Mouse (Mus musculus) ES-E14 (cell line): ENCODE measurements around the gene Snf8. TPM values are rescaled to one million over a fixed set of nuclear protein-coding genes. Genes with fewer than 3 reads are reported as not detected.

Experiments used
- DNase-seq: peaks from one replicate; pipeline ENCODE4 v3.0.0-alpha.2; 2013; ENCODE audit warnings: low read depth, low spot score
- H3K27ac ChIP-seq: 2 replicates; pipeline ENCODE4 v1.5.1; 2012; ENCODE audit warnings: low read depth, mild to moderate bottlenecking, low read length, moderate library complexity, mixed read lengths; ENCODE audit not compliant: poor library complexity, insufficient read depth, severe bottlenecking
- H3K36me3 ChIP-seq: 2 replicates; pipeline ENCODE4 v1.6.1; 2012; ENCODE audit warnings: mild to moderate bottlenecking, low read length, moderate library complexity, mixed read lengths; ENCODE audit not compliant: control insufficient read depth, poor library complexity, insufficient read depth, severe bottlenecking
- H3K4me1 ChIP-seq, 2 experiments: fragments of 150-350 bp in 1 of 2; sonication (generic) in 1 of 2; 2 replicates each; pipeline ENCODE4 v1.6.1; 2012; ENCODE audit warnings: low read length in 2 of 2, mild to moderate bottlenecking in 1 of 2, mixed read lengths in 1 of 2; ENCODE audit not compliant: control insufficient read depth in 2 of 2, insufficient read depth in 2 of 2, poor library complexity in 1 of 2
- H3K4me3 ChIP-seq, 2 experiments: fragments of 150-350 bp in 1 of 2; sonication (generic) in 1 of 2; 2 replicates each; pipeline ENCODE4 v1.5.1; 2012; ENCODE audit warnings: low read length in 2 of 2, low read depth in 1 of 2, mild to moderate bottlenecking in 1 of 2, mixed read lengths in 1 of 2; ENCODE audit not compliant: insufficient read depth in 1 of 2, poor library complexity in 1 of 2, severe bottlenecking in 1 of 2
- H3K9ac ChIP-seq: 2 replicates; pipeline ENCODE4 v1.6.1; 2012; ENCODE audit warnings: low read depth, mild to moderate bottlenecking, low read length, mixed read lengths; ENCODE audit not compliant: poor library complexity, insufficient read depth, severe bottlenecking
- H3K9me3 ChIP-seq: fragments of 150-350 bp; sonication (generic); 2 replicates; pipeline ENCODE4 v1.6.1; 2012; ENCODE audit warnings: low read depth, mild to moderate bottlenecking, low read length; ENCODE audit not compliant: control insufficient read depth, insufficient read depth
- CHD2 ChIP-seq: IDR thresholded peaks from 2 replicates; pipeline ENCODE4 v1.6.1; 2014; ENCODE audit warnings: mild to moderate bottlenecking, low read depth, low read length, inconsistent platforms
- HCFC1 ChIP-seq: IDR thresholded peaks from 2 replicates; pipeline ENCODE4 v1.6.1; 2012; ENCODE audit warnings: low read length, inconsistent platforms, borderline replicate concordance; ENCODE audit not compliant: insufficient read depth
- MAFK ChIP-seq: IDR thresholded peaks from 2 replicates; pipeline ENCODE4 v1.6.1; 2014; ENCODE audit warnings: mild to moderate bottlenecking, low read depth, low read length, inconsistent platforms; ENCODE audit not compliant: insufficient read depth
- ZC3H11A ChIP-seq: IDR thresholded peaks from 2 replicates; pipeline ENCODE4 v1.6.1; 2012; ENCODE audit warnings: low read depth, mild to moderate bottlenecking, inconsistent platforms, low read length, borderline replicate concordance
- ZNF384 ChIP-seq: IDR thresholded peaks from 2 replicates; pipeline ENCODE4 v1.6.1; 2012; ENCODE audit warnings: low read depth, low read length, inconsistent platforms
- in situ Hi-C, 2 experiments: fragments of 600-800 bp; cut with MboI; formaldehyde crosslinking; loops; one replicate each; pipeline ENCODE4 v1.15.1; 2025; ENCODE audit warnings: low sequenced_read_pairs in 2 of 2, inconsistent platforms in 1 of 2; ENCODE audit not compliant: unreplicated experiment in 2 of 2
- total RNA-seq: library from RNA; depleted of rRNA; stranded (reverse); fragments of 300-350 nt; gene quantifications from 2 replicates; pipeline ENCODE4 v1.2.3, GENCODE M21; 2012

The Snf8 gene
- total RNA-seq, 1 experiment, result 79.4 TPM

DNA sequence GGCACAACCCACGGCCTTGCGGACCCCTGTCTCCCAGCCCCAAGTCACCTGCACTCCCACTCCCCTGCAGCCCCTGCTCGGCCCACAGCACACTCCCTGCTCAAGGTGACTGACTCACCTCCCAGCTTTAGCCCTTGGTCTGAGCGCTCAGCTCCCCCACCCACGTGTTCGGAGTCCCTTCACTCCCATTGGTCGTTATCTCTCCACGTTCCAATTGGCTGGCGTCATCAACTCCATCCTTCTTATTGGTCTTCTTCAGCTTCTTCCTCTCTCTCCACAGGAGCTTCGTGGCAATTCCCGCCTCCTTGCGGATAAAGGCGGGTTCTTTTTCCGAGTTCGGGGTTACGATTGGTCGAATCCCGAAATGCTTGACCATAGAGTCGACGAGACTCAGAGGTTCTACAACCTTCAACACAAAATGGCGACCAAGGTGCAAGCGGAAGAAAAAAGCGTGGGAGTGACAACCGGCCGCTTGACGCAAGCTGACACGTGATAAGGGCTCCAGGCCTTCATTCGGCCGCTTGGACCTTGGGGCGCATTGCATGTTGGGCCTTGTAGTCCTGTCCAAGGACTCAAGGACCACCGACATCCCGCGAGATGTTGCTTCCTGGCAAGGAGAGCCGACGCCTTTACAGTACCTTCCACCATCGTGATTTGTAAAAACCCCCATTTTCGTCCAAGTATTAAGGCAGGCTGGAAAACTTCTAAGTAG, 41.0 kb downstream of the Snf8 start, which contains the start of gene Atp5g1:
Gene Atp5g1 (minus strand): TSS at position 162 of the 712 bp plus-strand sequence.
- peak within 1 kb of the TSS; percentile 72 for H3K27ac ChIP-seq
- TF ChIP-seq CHD2 (peak; percentile 92), ZC3H11A (no peak), HCFC1 (peak; percentile 92)
- 0 out of 4 replicates have a peak, but pooled peaks cover 0 to 2% of the 10 kb centered on the region in 2 experiments for H3K4me1 ChIP-seq
- no peaks in the 10 kb centered on the region for H3K9me3 ChIP-seq
- H3K9ac ChIP-seq, result peak within 1 kb of the TSS; percentile 94
- in situ Hi-C loops, result no loop called here
- peak within 1 kb of the TSS; percentile 87 to 93 for H3K4me3 ChIP-seq
- DNase-seq, result peak; percentile 99
- peaks cover 12% of the 10 kb centered on the region for H3K36me3 ChIP-seq

DNA sequence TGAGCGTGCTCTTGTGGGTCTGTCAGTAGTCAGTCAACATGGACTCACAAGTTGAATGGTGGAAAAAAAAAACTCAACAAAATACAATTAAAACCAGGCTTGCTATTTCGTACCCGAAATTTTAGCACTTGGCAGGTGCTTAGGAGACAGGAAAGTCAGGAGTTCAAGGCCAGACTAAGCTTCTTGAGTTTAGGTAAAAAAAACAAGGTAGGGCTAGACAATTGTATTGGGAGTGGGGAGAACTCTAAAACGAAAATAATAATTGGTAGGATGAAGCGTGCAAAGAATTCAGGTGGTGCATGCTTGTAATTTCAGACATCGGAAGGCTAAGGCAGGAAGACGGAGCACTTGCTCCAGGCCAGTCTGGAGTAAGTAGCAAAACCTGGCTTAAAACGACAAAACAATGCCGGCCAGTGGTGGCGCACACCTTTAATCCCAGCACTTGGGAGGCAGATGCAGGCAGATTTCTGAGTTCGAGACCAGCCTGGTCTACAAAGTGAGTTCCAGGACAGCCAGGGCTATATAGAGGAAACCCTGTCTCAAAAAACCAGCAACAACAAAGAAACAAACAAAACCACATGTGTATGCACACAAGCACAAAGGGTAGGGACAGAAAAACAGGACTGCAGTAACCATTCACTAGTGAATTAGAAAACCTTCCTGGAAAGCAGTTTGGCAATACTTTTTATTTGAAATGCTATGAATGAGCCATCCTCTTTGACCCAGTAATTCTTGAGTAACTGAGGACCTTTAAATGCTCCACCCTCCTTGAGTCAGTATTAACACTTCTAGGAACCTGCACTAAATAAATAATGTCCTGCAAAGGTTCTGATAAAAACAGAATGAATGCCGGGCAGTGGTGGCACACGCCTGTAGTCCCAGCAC, 41.8 kb downstream of the Snf8 start:
- peak overlapping the region; percentile 60 to 69 for H3K4me3 ChIP-seq
- TF ChIP-seq ZNF384 (no peak; the same call in 1 of the 2 replicates), HCFC1 (no peak), CHD2 (no peak), MAFK (no peak), ZC3H11A (no peak)
- no peaks in the 10 kb centered on the region for H3K9me3 ChIP-seq
- in situ Hi-C loops, result no loop called here
- H3K36me3 ChIP-seq, result peaks cover 12% of the 10 kb centered on the region
- peak overlapping the region; percentile 13; the same call in 1 of the 2 replicates for H3K27ac ChIP-seq
- H3K9ac ChIP-seq, result peak overlapping the region; percentile 63; the same call in 1 of the 2 replicates
- H3K4me1 ChIP-seq, result 0 out of 4 replicates have a peak, but pooled peaks cover 0 to 2% of the 10 kb centered on the region in 2 experiments
- no peak for DNase-seq

DNA sequence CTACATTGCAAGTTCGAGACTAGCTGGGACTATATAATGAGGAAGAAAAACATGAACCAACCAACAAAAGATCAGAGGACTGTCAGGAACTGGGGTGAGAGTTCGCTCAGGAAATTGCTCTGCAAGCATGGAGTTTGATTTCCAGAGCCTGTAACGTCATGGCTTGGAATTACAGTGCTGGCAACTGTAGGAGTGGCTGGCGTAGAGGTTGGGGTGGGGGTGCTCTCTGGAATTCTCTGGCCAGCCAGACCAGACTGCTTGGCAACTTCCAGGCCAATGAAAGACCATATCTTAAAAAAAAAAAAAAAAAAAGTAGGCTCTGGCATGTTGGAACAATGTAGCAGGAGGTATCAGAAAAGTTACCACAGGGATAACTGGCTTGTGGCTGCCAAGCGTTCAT, 46.1 kb downstream of the Snf8 start:
- no peak overlapping the region; the same call in 1 of the 2 replicates for H3K9ac ChIP-seq
- no peak overlapping the region for H3K27ac ChIP-seq
- DNase-seq, result no peak
- in situ Hi-C loops, result no loop called here
- H3K9me3 ChIP-seq, result no peaks in the 10 kb centered on the region
- no peak for TF ChIP-seq CHD2
- TF ChIP-seq ZNF384, result no peak
- no peak for TF ChIP-seq MAFK
- no peak for TF ChIP-seq ZC3H11A
- TF ChIP-seq HCFC1, result no peak
- no peaks in the 10 kb centered on the region for H3K36me3 ChIP-seq
- H3K4me3 ChIP-seq, result no peak overlapping the region
- no peaks in the 10 kb centered on the region for H3K4me1 ChIP-seq

DNA sequence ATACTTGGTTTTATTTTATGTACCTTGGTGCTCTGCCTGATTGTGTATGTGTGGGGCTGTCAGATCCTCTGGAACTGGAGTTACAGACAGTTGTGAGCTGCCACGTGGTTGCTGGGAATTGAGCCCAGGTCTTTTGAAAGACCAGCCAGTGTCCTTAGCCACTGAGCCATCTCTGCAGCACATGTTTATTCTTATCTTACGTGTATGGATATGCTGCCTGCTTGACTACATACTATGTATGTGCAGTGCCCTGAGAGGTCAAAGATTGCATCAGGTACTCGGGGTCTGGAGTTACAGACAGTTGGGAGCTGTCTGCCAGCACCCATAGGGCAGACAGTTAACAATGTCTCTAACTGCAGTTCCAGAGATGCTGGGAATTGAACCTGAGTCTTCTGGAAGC, 48.0 kb downstream of the Snf8 start:
- Histone ChIP-seq H3K9ac (no peak overlapping the region), H3K4me3 (no peak overlapping the region), H3K36me3 (no peaks in the 10 kb centered on the region), H3K27ac (no peak overlapping the region), H3K4me1 (no peaks in the 10 kb centered on the region), H3K9me3 (no peaks in the 10 kb centered on the region)
- no peak for DNase-seq
- no peak for TF ChIP-seq HCFC1
- TF ChIP-seq MAFK, result no peak
- TF ChIP-seq ZC3H11A, result no peak
- TF ChIP-seq ZNF384, result no peak
- TF ChIP-seq CHD2, result no peak
- in situ Hi-C loops, result no loop called here
